Mouse (Mus musculus): ENCODE measurements around the gene Zcchc24.

DNA sequence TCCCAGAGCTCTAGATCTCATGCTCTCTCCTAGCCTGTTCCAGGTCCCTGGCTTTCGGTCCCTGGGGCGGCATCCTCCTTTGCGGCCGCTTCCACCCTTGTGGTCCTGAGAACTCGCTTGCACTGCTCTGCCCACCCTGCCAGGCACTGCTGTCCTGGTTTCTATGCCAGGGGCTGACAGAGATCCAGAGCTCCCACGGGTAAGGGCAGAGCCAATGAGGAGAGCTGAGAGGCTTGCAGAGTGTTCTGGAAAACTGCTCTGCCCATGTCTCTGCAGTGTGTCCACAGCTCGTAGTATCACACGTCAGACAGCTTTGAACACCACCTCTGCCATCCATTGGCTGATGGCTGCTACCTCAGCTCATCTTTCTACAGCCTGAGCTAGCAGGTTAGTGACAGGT is 51.1 kb downstream of the Zcchc24 start:
- TF ChIP-seq CTCF (IDR thresholded peaks at IDR 0.05; ENCODE audit: control insufficient read depth, insufficient read depth, insufficient read length) (no peak), FOSL1 (IDR thresholded peaks at IDR 0.05; ENCODE audit: insufficient read depth, low read length, poor library complexity, severe bottlenecking) (no peak), USF1 (IDR thresholded peaks at IDR 0.05; ENCODE audit: low read depth) (no peak), CEBPB (IDR thresholded peaks at IDR 0.05; ENCODE audit: low read depth) (no peak)

All from C2C12 (cell line).